Mouse (Mus musculus): ENCODE measurements around the gene Cpm.
"Not testable (repeated sequence)": the region's sequence is repeated elsewhere in the genome, so short reads cannot be mapped to it uniquely, and the experiment has no call there.

Cpm gene

DNA sequence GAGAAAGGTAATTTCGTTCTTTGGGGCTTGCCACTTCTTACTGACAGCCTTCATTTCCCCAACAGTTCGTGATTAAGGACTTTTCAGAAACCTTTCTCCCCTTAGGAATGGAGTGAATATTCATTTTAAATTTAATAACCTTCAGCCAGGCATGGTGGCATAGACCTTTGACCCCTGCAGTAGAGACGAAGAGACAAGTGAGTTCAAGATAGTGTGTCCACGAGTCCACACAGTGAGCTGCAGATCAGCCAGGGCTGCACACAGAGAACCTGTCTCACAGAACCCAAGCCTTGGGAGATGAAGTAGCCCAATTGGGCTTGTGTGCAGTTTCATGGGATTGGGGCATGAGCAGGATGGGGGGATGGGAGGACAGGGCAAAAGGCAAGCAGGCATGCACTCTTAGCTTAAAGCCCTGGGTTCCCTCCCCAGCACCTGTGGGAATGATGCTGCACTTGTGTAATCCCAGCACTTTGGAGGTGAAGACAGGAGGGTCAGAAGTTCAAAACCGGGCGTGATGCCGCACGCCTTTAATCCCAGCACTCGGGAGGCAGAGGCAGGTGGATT lies 83.0 kb downstream of the Cpm start:
- no peak for DNase-seq (ENCODE audit: extremely low spot score, low read depth, low spot score)

GRCm38 (mm10) chr10:117712871-117713270 lies 83.6 kb downstream of the Cpm start:
- DNase-seq (ENCODE audit: extremely low spot score, low read depth, low spot score): no peak

DNA sequence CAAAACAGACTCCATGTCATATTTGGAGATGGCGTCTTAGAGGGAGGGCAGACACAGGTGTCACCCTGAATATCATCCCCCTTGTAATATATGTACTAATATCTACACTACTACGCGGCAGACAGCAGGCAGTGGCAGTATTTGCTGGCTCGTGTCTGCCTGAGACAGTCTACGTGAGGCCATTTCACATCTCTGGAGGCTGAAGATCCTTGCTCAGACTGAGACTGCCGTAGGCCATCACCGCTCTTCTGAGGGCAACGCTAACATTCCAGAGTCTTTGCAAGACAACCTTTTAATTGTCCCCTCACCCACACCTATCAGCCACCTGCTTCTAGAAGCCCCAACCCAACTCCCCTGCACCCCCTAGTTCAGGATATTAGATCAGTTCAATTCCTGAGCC lies 84.2 kb downstream of the Cpm start:
- DNase-seq (ENCODE audit: extremely low spot score, low read depth, low spot score): no peak

DNA sequence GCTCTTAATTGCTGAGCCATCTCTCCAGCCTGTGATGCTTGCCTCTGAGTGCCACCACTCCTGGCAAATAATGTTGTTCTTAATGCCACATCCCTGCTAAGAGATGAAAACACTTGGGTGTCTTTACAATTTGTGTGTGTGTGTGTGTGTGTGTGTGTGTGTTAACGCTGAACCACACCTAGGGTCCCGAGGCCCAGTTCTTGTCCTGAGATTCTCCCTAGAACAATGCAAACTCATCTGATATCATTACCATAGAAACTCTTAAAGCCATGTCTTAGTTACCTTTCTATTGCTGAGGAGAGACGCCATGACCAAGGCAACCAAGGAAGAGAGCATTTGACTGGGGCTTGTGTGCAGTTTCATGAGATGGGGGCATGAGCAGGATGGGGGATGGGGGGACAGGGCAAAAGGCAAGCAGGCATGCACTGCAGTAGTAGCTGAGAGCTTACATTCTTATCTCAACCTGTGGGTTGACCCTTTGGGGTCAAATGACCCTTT lies 84.8 kb downstream of the Cpm start:
- DNase-seq (ENCODE audit: extremely low spot score, low read depth, low spot score): no peak

- DNase-seq (ENCODE audit: extremely low spot score, low read depth, low spot score): no peak
These were observed 85.7 kb downstream of the Cpm start for GRCm38 (mm10) chr10:117714928-117715500.

- not testable (repeated sequence) for DNase-seq (ENCODE audit: extremely low spot score, low read depth, low spot score)
These were observed 86.4 kb downstream of the Cpm start for GRCm38 (mm10) chr10:117715654-117716053.

GRCm38 (mm10) chr10:117716686-117717085 lies 87.4 kb downstream of the Cpm start:
- no peak for DNase-seq (ENCODE audit: extremely low spot score, low read depth, low spot score)

DNA sequence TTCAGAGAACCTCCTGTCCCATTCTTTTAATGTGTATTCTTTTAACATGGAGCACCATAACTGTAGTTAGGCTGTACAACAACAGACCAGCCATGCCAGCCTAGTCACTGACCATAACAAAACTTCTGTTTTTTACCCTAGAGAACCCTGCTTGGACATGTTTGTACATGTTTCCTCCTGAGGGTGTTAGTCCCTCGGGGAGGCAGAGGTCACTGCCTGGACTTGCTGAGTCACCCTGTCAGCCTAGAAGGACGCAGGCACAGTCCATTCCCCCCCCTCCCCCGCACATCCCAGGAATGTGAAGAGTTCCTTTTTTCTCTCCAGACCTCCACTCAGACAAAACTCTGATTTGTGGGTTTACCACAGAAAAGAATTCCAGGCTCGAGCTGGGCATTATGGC lies 88.3 kb downstream of the Cpm start:
- DNase-seq (ENCODE audit: extremely low spot score, low read depth, low spot score): no peak

DNA sequence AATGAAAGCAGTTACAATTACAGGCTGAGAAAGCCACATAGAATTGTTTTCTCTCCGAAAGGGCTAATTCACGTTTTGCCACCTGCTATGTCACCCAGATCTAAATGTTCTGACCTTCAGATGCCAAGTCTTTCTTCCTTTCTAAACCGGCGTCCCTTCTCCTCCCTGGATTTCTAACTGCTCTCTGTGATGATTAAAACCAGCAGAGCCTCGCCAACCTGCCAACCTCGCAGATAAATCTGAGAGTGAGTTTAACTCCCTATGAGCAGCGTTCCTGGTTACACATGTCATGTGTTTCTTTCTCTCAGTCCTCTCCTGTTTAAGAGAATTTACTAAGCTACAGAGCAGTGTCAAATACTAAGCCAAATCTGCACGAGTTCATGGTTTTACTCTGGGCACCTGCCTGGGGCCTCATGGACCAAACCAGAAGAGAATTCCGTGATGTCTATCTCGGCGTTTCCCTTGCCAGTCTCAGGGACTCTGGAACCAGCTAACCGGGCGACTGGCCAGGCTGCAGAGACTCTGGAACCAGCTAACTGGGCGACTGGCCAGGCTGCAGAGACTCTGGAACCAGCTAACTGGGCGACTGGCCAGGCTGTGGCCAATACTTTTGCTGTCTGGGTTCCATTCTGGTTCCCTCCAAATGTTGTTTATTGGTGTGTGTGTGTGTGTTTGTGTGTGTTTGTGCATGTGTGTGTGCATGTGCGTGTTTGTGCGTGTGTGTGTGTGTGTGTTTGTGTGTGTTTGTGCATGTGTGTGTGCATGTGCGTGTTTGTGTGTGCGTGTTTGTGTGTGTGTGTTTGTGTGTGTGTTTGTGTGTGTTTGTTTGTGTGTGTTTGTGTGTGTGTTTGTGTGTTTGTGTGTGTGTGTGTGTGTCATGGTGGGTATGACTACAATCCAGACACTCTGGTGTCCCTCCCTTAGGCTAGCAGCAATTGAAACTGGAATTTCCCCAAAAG lies 89.1 kb downstream of the Cpm start:
- DNase-seq (ENCODE audit: extremely low spot score, low read depth, low spot score): no peak

DNA sequence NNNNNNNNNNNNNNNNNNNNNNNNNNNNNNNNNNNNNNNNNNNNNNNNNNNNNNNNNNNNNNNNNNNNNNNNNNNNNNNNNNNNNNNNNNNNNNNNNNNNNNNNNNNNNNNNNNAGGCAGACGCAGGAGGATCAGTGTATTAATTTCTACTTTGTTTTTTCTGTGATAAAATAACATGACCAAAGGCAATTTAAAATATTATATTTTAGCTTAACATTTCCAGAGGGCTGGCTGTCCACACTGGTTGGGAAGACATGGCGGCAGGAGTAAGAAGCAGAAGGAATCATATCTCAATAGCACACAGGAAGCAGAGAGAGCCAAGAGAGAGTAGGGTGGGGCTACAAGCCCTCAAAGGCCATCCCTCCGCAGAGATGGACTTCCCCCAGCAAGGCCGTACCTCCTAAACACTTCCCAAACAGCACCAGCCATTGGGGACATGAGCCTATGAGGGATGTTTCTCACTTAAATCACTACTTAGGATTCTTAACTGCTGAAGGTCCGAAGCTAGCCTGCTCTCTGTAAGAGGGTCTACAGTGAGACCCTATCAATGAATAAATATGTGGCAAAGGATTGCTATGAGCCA lies 94.9 kb downstream of the Cpm start:
- no peak for DNase-seq (ENCODE audit: extremely low spot score, low read depth, low spot score)

DNA sequence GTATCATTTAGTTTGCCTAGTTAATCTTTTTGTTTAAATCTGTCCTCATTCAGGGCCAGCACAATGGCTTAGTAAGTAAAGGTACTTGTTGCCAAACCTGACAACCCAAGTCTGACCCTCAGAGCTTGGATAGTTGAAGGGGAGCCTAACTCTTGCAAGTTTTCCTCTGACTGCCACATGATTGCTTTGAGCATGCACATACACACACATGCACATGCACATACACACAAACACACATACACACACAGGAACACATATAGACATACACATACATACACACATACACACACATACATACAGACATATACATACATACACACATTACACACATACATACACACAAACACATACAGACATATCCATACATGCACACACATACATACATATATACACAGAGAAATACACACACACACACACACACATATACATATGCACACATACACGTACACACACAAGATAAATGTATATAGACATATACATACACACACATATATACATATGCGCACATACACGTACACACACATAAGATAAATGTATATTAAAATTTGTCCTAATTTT lies 95.6 kb downstream of the Cpm start:
- DNase-seq (ENCODE audit: extremely low spot score, low read depth, low spot score): no peak

- no peak for DNase-seq (ENCODE audit: extremely low spot score, low read depth, low spot score)
These were observed 96.4 kb downstream of the Cpm start for GRCm38 (mm10) chr10:117725671-117726070.

- no peak for DNase-seq (ENCODE audit: extremely low spot score, low read depth, low spot score)
These were observed 97.0 kb downstream of the Cpm start for GRCm38 (mm10) chr10:117726350-117726749.

DNA sequence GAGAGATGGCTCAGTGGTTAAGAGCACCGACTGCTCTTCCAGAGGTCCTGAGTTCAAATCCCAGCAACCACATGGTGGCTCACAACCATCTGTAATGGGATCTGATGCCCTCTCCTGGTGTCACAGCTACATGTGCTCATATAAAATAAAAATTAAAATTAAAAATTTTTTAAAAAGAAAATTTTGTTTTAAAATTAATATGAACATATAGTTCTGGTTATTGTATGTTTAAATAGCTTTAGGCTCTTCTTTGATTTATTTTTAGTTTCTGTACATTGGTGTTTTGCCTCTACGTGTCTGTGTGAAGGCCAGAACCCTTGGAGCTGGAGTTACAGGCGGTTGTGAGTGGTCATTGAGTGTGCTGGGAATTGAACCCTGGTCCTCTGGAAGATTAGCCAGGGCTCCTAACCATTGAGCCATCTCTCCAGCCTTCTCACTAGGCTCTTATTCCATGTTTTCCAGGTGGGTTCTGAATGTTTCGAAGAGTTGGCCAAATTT lies 97.6 kb downstream of the Cpm start:
- no peak for DNase-seq (ENCODE audit: extremely low spot score, low read depth, low spot score)

DNA sequence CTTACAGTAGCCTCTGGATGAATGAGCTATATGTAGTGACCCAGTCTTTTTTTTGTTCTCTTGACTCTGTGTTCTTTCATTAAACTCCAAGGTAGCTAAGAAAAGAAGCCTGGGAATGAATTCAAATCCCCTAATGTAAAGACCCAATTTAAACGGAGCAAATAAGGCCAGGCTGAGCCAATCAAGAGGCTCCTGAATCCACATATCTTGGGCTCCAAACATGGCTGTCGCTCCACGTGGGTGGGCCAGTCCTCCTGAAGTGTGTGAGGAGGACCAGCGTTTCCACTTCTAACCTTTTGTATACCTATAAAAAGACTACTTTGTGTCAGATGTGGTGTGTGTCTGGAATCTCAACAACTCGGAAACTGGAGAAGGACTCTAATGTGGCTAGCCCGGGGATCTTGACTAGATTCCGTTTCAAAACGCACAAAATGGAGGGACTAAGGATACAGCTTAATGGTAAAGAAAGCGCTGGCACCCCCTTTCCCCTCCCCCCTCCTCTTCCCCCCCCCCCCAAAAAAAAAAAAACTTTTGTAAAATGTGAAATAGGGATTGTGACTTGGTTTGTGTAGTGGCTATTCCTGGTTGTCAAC lies 98.3 kb downstream of the Cpm start:
- no peak for DNase-seq (ENCODE audit: extremely low spot score, low read depth, low spot score)

DNA sequence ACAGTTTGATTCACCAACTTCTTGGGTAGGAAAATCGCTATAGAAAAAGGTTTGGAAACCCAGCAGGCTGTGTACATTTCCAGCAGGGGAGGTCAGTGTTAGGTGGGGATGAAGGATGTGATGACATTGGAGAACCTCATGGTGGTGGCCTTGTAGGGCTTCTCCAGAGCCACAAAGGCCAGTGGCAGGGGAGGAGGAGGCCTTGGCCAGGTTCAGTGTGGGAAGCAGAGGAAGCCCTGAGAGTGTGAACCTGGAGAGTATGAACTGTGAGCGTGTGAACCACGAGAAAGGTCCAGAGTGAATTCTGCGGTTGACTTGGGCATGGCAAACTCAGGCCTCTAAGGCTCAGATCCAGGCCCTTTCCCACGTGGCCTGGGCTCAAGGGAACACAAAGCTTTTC lies 99.3 kb downstream of the Cpm start:
- DNase-seq (ENCODE audit: extremely low spot score, low read depth, low spot score): no peak

- no peak for DNase-seq (ENCODE audit: extremely low spot score, low read depth, low spot score)
These were observed 100.0 kb downstream of the Cpm start for GRCm38 (mm10) chr10:117729139-117729814.

- DNase-seq (ENCODE audit: extremely low spot score, low read depth, low spot score): no peak
These were observed 100.8 kb downstream of the Cpm start for GRCm38 (mm10) chr10:117730140-117730539.

DNA sequence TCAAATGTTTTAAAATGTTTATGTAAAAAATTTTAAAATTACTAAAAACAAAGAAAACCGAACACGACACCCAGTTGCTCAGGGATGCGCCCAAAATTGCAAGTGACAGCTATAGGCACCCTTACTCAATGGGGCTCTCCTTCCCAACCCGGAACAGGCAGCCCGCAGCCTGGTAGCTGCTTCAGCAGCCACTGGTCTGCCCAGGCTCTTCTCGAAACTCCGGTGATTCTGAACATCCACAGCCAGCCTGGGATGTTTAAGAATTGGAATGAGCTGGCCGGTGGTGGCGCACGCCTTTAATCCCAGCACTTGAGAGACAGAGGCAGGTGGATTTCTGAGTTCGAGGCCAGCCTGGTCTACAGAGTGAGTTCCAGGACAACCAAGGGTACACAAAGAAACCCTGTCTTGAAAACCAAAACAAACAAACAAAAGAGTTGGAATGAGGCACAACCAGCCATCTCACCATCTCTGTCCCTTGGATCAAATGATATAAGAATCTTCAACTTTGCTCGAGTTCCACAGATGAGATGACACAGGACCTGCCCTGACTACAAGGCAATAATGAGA lies 101.4 kb downstream of the Cpm start:
- no peak for DNase-seq (ENCODE audit: extremely low spot score, low read depth, low spot score)

Data from hindlimb bud, embryonic 11.5 days (tissue).